Mouse (Mus musculus) midbrain, embryonic 12.5 days (tissue): ENCODE measurements around the gene Hecw2. TPM values are rescaled to one million over a fixed set of nuclear protein-coding genes. Genes with fewer than 3 reads are reported as not detected.

Experiments
- ATAC-seq: fragments of 200-750 bp; cut with Nextera tagmentation; 2 replicates; pipeline ENCODE4 v1.8.0; 2017; ENCODE audit warnings: low read depth, moderate TSS enrichment, moderate library complexity; ENCODE audit not compliant: low FRiP score
- H3K27ac ChIP-seq: fragments of 300-500 bp; sonication (generic); replicated peaks from 2 replicates; pipeline ENCODE4 v1.5.1; 2016; ENCODE audit warnings: mild to moderate bottlenecking
- H3K27me3 ChIP-seq: fragments of 300-500 bp; sonication (generic); 2 replicates; pipeline ENCODE4 v1.6.1; 2016; ENCODE audit warnings: mild to moderate bottlenecking
- H3K36me3 ChIP-seq: fragments of 300-500 bp; sonication (generic); 2 replicates; pipeline ENCODE4 v1.6.1; 2016
- H3K4me1 ChIP-seq: fragments of 300-500 bp; sonication (generic); 2 replicates; pipeline ENCODE4 v1.6.1; 2016
- H3K4me2 ChIP-seq: fragments of 300-500 bp; sonication (generic); replicated peaks from 2 replicates; pipeline ENCODE4 v1.6.1; 2016; ENCODE audit warnings: mild to moderate bottlenecking, moderate library complexity
- H3K4me3 ChIP-seq: fragments of 300-500 bp; sonication (generic); 2 replicates; pipeline ENCODE4 v1.5.1; 2016; ENCODE audit warnings: mild to moderate bottlenecking
- H3K9ac ChIP-seq: fragments of 300-500 bp; sonication (generic); replicated peaks from 2 replicates; pipeline ENCODE4 v1.6.1; 2016; ENCODE audit warnings: mild to moderate bottlenecking, moderate library complexity
- H3K9me3 ChIP-seq: fragments of 300-500 bp; sonication (generic); 2 replicates; pipeline ENCODE4 v1.6.1; 2016; ENCODE audit warnings: mild to moderate bottlenecking
- WGBS: fragments of 180-500 bp; shearing (Covaris S2); methylation state at CpG from one replicate; pipeline ENCODE4 v1.1.7; 2016; 5-methylcytosine and 5-hydroxymethylcytosine counted together
- polyA plus RNA-seq: library from polyadenylated mRNA; unstranded; fragments of >200 nt; fragmentation: Nextera tagmentation; extraction: Ambion mirVana; gene quantifications from 2 replicates; pipeline ENCODE4 v1.2.1, GENCODE M21; 2016

The Hecw2 gene
- polyA plus RNA-seq, 1 experiment from 2014 or later = 5.5 TPM

DNA sequence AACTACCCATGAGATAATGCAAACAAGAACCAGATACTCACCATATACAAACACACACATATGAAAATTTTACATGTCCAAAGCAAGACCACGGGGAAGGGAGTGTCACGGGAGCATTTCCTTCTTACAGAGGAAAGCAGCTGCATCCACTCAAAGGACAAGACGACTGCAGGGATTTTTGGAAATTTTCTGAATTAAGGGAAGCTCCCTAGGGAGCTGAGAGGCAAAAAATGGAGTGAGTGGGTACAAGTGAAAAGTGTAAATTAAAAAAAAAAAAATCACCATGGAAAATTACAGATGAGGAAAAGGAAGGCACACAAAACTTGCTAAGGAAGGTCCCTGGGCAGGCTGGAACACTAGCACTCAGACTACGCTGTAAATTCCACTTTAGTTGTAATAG, 353.9 kb downstream of the Hecw2 start:
- H3K27me3 ChIP-seq = no peaks in the 10 kb centered on the region
- H3K36me3 ChIP-seq = no peaks in the 10 kb centered on the region
- no peak overlapping the region for H3K9ac ChIP-seq
- no peaks in the 10 kb centered on the region for H3K4me1 ChIP-seq
- no peaks in the 10 kb centered on the region for H3K9me3 ChIP-seq
- 65% methylated on average over 4 of the region's 4 CpGs for WGBS
- no peak overlapping the region for H3K4me2 ChIP-seq
- no peak for ATAC-seq
- no peak overlapping the region for H3K27ac ChIP-seq
- no peak overlapping the region for H3K4me3 ChIP-seq

- Histone ChIP-seq H3K4me1 (no peaks in the 10 kb centered on the region), H3K9ac (no peak overlapping the region), H3K27me3 (no peaks in the 10 kb centered on the region), H3K4me3 (no peak overlapping the region), H3K27ac (no peak overlapping the region), H3K9me3 (no peaks in the 10 kb centered on the region), H3K4me2 (no peak overlapping the region), H3K36me3 (no peaks in the 10 kb centered on the region)
- no peak for ATAC-seq
- 58% methylated on average over 2 of the region's 2 CpGs for whole genome bisulfite sequencing
These were observed 355.6 kb downstream of the Hecw2 start for GRCm38 (mm10) chr1:53839392-53839791.

- H3K9me3 ChIP-seq = no peaks in the 10 kb centered on the region
- no peak overlapping the region for H3K4me3 ChIP-seq
- no peaks in the 10 kb centered on the region for H3K36me3 ChIP-seq
- 93% methylated on average over 8 of the region's 8 CpGs for WGBS
- no peak overlapping the region for H3K4me2 ChIP-seq
- H3K27me3 ChIP-seq = no peaks in the 10 kb centered on the region
- H3K4me1 ChIP-seq = no peaks in the 10 kb centered on the region
- H3K27ac ChIP-seq = no peak overlapping the region
- no peak overlapping the region for H3K9ac ChIP-seq
- no peak for ATAC-seq
These were observed 356.6 kb downstream of the Hecw2 start for GRCm38 (mm10) chr1:53838182-53838859.

DNA sequence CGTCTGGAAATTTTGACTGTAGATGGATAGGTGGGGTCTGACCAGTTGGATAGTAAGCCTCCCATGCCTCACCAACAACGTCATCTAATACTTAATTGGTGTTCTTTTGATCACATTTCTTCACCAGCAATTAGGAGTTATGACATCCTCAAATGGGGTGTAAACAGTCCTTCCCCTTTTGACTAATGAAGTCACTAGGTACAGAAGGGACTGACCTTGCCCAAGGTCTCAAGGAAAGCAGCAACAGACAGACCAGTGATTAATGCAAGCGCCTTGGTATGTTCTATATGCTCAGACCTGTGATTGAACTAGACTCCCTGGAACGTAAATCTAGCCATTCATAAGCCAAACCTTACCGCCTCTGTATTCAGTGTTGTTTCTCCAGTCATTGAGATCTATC, 364.7 kb downstream of the Hecw2 start:
- ATAC-seq = no peak
- WGBS = 91% methylated on average over 5 of the region's 5 CpGs
- no peak overlapping the region for H3K27ac ChIP-seq
- H3K27me3 ChIP-seq = peaks cover 4% of the 10 kb centered on the region; the same call in 1 of the 2 replicates
- no peaks in the 10 kb centered on the region for H3K4me1 ChIP-seq
- no peaks in the 10 kb centered on the region for H3K36me3 ChIP-seq
- H3K4me3 ChIP-seq = no peak overlapping the region
- no peaks in the 10 kb centered on the region for H3K9me3 ChIP-seq
- no peak overlapping the region for H3K4me2 ChIP-seq
- H3K9ac ChIP-seq = no peak overlapping the region

DNA sequence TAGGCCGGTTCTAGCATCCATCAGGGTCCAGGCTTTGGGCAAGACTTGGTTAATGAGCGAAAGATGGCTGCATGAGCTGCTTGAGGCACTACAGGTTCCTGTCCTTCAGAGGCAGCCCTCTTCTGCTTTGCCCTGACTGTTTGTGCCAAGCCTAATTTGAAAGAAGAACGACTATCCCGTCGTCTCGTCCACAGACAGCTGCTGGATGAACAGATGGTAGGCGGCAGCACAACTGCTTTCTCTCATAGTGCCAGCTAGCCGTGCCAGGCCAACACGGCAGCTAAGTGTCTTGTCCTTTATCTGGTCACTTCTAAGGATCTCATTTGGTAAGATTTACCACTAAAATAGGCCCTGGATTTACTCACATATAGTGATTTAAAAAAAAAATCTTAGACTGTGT, 365.9 kb downstream of the Hecw2 start:
- no peak for ATAC-seq
- 92% methylated on average over 9 of the region's 9 CpGs for WGBS
- no peak overlapping the region for H3K27ac ChIP-seq
- H3K9ac ChIP-seq = no peak overlapping the region
- H3K36me3 ChIP-seq = no peaks in the 10 kb centered on the region
- no peak overlapping the region for H3K4me2 ChIP-seq
- H3K4me3 ChIP-seq = no peak overlapping the region
- H3K27me3 ChIP-seq = peaks cover 9% of the 10 kb centered on the region; the same call in 1 of the 2 replicates
- H3K4me1 ChIP-seq = peaks cover 3% of the 10 kb centered on the region
- no peaks in the 10 kb centered on the region for H3K9me3 ChIP-seq

DNA sequence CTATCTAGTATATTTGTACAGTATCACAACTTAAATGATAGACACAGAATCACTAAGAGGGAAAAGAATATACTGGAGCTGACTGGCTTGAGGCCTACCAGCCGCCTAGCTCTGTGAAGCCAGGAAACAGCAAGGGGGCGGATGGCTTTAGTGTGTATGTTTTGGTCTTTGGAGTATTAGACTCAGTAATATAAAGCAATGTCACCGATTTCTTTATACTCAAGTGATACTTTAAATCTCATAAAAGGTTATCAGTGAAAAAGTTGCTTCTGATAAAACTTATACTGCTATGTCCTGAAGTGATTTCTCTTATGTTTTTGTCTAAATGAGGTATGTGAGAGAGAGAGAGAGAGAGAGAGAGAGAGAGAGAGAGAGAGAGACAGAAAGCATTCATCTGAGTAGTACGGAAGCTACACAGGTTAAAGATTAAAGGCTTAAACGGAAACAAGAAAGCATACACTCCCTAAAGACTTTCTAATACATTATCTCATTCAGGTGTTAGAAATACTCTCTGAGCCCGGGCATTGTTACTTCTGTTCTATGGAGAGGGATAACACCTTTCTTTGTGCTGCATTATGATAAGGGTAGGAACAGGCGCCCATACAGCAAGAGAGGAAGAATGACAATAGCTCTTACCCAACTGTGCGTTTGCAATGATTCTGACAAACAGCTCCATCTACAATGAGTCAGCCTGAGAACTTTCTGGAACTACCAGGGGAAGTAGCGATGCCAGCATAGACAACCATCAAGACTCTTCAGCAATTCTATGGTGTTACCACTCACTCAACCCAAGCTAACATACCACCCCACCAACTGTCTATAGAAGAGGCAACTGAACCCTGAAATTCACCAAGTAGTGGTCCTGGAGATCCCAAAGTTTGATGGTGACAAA, 370.3 kb downstream of the Hecw2 start:
- no peaks in the 10 kb centered on the region for H3K36me3 ChIP-seq
- WGBS = 72% methylated on average over 9 of the region's 9 CpGs
- peaks cover 14% of the 10 kb centered on the region for H3K27me3 ChIP-seq
- no peak overlapping the region for H3K4me3 ChIP-seq
- no peak overlapping the region for H3K9ac ChIP-seq
- no peak overlapping the region for H3K4me2 ChIP-seq
- peaks cover 13% of the 10 kb centered on the region for H3K4me1 ChIP-seq
- no peak overlapping the region for H3K27ac ChIP-seq
- no peaks in the 10 kb centered on the region for H3K9me3 ChIP-seq
- ATAC-seq = no peak

GRCm38 (mm10) chr1:53823687-53824445, 371.1 kb downstream of the Hecw2 start:
- peak; percentile 91 for ATAC-seq

GRCm38 (mm10) chr1:53821983-53822382, 373.0 kb downstream of the Hecw2 start:
- H3K36me3 ChIP-seq = no peaks in the 10 kb centered on the region
- H3K27me3 ChIP-seq = peaks cover 14% of the 10 kb centered on the region
- H3K27ac ChIP-seq = no peak overlapping the region
- H3K9me3 ChIP-seq = no peaks in the 10 kb centered on the region
- no peak overlapping the region for H3K4me2 ChIP-seq
- H3K4me1 ChIP-seq = peaks cover 13% of the 10 kb centered on the region
- H3K4me3 ChIP-seq = no peak overlapping the region
- H3K9ac ChIP-seq = no peak overlapping the region
- ATAC-seq = no peak

More at GRCm38 (mm10) chr1:53823687-53824445, 371.1 kb downstream of the Hecw2 start:
- no peak overlapping the region for H3K9ac ChIP-seq
- H3K4me2 ChIP-seq = peak overlapping the region; percentile 44
- peaks cover 14% of the 10 kb centered on the region for H3K27me3 ChIP-seq
- no peak overlapping the region for H3K27ac ChIP-seq
- H3K36me3 ChIP-seq = no peaks in the 10 kb centered on the region
- H3K4me1 ChIP-seq = peaks cover 13% of the 10 kb centered on the region
- WGBS = 3% methylated on average over 10 of the region's 10 CpGs
- H3K4me3 ChIP-seq = peak overlapping the region; percentile 10; the same call in 1 of the 2 replicates
- H3K9me3 ChIP-seq = no peaks in the 10 kb centered on the region

- ATAC-seq = no peak
- Histone ChIP-seq H3K27me3 (peaks cover 8% of the 10 kb centered on the region), H3K36me3 (no peaks in the 10 kb centered on the region), H3K27ac (no peak overlapping the region), H3K4me1 (peaks cover 13% of the 10 kb centered on the region), H3K9me3 (no peaks in the 10 kb centered on the region), H3K9ac (no peak overlapping the region), H3K4me3 (no peak overlapping the region), H3K4me2 (no peak overlapping the region)
- WGBS = 81% methylated on average over 5 of the region's 5 CpGs
These were observed 374.8 kb downstream of the Hecw2 start for GRCm38 (mm10) chr1:53820041-53820632.

- no peak overlapping the region for H3K4me2 ChIP-seq
- H3K36me3 ChIP-seq = no peaks in the 10 kb centered on the region
- no peak overlapping the region for H3K4me3 ChIP-seq
- no peak overlapping the region for H3K27ac ChIP-seq
- H3K9ac ChIP-seq = no peak overlapping the region
- peaks cover 4% of the 10 kb centered on the region; the same call in 1 of the 2 replicates for H3K4me1 ChIP-seq
- H3K9me3 ChIP-seq = no peaks in the 10 kb centered on the region
- no peak for ATAC-seq
- WGBS = 59% methylated on average over 3 of the region's 3 CpGs
- H3K27me3 ChIP-seq = peaks cover 5% of the 10 kb centered on the region
These were observed 376.7 kb downstream of the Hecw2 start for GRCm38 (mm10) chr1:53818072-53818862.

DNA sequence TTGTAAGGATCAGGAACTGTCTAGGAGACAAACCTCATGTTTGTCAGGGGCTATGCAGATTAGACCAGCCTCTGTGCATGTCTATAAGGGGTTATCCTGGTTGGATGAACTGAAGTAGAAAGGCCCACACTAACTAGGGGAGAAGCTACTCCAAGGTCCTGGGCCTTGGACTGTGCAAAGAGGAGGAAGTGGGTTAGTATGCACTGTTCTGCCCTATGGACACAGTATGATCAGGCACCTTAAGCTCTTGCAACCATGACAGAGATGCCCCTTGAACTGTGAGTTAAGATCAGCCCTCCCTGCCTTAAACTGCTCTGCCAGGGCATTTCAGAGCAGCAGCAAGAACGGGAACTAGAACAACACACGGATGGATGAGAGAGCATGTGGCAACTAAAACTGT, 378.6 kb downstream of the Hecw2 start:
- Histone ChIP-seq H3K27me3 (no peaks in the 10 kb centered on the region), H3K9ac (no peak overlapping the region), H3K27ac (no peak overlapping the region), H3K4me1 (no peaks in the 10 kb centered on the region), H3K9me3 (no peaks in the 10 kb centered on the region), H3K36me3 (no peaks in the 10 kb centered on the region), H3K4me2 (no peak overlapping the region), H3K4me3 (no peak overlapping the region)
- ATAC-seq = no peak
- WGBS = 76% methylated on average over 2 of the region's 2 CpGs
